ENCODE assay signal across 13 mouse cellular contexts in the genomic region with DNA sequence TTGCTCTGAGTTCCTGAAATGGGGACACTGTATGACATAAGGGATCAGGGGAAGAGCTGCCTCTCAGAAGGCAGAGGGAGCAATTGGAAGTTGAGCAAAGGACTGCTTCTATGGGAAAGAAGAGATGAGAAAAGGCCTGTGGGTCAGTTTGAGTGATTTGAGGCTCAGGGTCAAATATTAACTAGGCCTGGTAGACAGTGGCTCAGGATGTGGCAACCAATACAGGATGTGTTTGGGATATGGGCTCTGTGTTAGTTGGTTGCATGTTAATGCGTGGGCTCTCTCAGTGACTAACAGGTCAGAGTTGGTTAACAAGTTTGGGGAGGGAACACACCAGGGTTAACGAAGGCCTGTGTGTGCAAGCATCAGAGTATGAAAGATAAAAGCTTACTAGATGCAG.
"Had no signal": no experiment of that assay in that cellular context is flagged by ENCODE, and none has a peak within 500 bp of the region (broad histone marks: within the 10 kb centered on the region; RNA-seq: fewer than 3 reads in every experiment).

No protein-coding gene starts in this region.

- DNase-seq: layer of hippocampus, adult 9-11 months; layer of hippocampus, postnatal 36 days; lung, embryonic 14.5 days; lung, postnatal 10 days; right cerebral cortex, postnatal 4 days; spleen, adult 18-20 months; thymus, adult 18-20 months; thymus, postnatal 14 days had no signal

- H3K36me3 ChIP-seq: limb, embryonic 15.5 days; midbrain, embryonic 12.5 days; neural tube, embryonic 15.5 days had no signal

- H3K27ac ChIP-seq: hindbrain, postnatal 0 days; limb, embryonic 15.5 days; midbrain, embryonic 12.5 days; neural tube, embryonic 15.5 days had no signal

- H3K9me3 ChIP-seq: limb, embryonic 15.5 days; midbrain, embryonic 12.5 days; neural tube, embryonic 15.5 days had no signal

- ATAC-seq: hindbrain, postnatal 0 days; midbrain, embryonic 16.5 days had no signal

- H3K9ac ChIP-seq: limb, embryonic 15.5 days; lung, embryonic 14.5 days; midbrain, embryonic 12.5 days; neural tube, embryonic 15.5 days had no signal

- H3K4me2 ChIP-seq: limb, embryonic 15.5 days; lung, embryonic 14.5 days; midbrain, embryonic 12.5 days; neural tube, embryonic 15.5 days had no signal

- H3K27me3 ChIP-seq: limb, embryonic 15.5 days; midbrain, embryonic 12.5 days; neural tube, embryonic 15.5 days had no signal

- H3K4me3 ChIP-seq: limb, embryonic 15.5 days; midbrain, embryonic 12.5 days; neural tube, embryonic 15.5 days had no signal

- H3K4me1 ChIP-seq: midbrain, embryonic 12.5 days; neural tube, embryonic 15.5 days had no signal
